9 mouse cellular contexts compared by ENCODE assay signal in the genomic region with DNA sequence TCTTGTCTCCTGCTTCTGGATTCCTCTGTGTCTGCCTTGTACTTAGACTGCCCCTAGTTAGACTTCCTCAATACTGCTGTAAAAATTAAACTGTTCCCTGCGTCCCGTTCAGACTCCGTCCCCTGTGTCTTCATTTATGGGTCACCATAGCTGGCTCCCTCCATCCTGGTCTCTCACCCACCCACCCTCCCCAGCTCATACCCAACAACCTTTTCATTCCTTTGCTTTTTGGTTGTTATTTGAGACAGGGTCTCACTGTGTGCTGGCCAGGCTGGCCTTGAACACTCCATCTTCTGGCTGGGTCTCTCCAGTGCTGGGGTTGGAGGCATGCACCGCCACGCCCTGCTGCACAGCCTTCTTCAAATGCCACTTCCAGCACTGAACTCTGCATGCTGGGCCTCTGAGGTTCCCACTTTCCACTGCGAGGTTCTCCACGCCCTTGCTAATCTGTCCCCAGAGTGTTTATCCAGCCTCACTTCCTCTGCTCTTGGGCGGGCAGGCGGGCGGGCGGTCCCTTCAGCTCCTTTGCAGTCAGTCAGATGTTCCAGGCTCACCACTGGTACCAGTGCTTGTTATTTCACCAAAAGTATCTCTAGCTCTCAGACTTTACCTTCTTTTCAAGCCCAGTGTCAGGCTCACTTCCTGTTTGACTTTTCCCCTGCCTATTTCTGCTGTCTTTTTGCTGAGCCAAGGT. TPM values are rescaled to one million over a fixed set of nuclear protein-coding genes. Genes with fewer than 3 reads are reported as not detected.
DNase-seq lines count a peak whose midpoint lies in the region; ATAC-seq and TF ChIP-seq lines count a peak whose summit lies in the region.
"Had no signal": no experiment of that assay in that cellular context is flagged by ENCODE, and none has a peak within 500 bp of the region (broad histone marks: within the 10 kb centered on the region; RNA-seq: fewer than 3 reads in every experiment).

No protein-coding gene starts in this region.

- no peak for TF ChIP-seq CTCF in lung, embryonic 14.5 days (IDR thresholded peaks at IDR 0.05; ENCODE audit: low read depth)

- no peak overlapping the region for H3K9ac ChIP-seq in heart, embryonic 13.5 days
- no peak overlapping the region for H3K9ac ChIP-seq in lung, embryonic 14.5 days
- no peak overlapping the region for H3K9ac ChIP-seq in stomach, embryonic 15.5 days
- H3K9ac ChIP-seq: neural tube, embryonic 13.5 days had no signal

- H3K27ac ChIP-seq in heart, embryonic 13.5 days (replicated peaks), result peak overlapping the region; percentile 61
- H3K27ac ChIP-seq in lung, embryonic 14.5 days (ENCODE audit: low read depth), result no peak overlapping the region
- H3K27ac ChIP-seq in stomach, embryonic 15.5 days, result peak overlapping the region; percentile 57; the same call in 1 of the 2 replicates
- H3K27ac ChIP-seq: neural tube, embryonic 13.5 days had no signal

- 54% methylated on average over 11 of the region's 11 CpGs for whole genome bisulfite sequencing in heart, embryonic 13.5 days
- 52% methylated on average over 11 of the region's 11 CpGs for WGBS in lung, embryonic 14.5 days
- 56% methylated on average over 11 of the region's 11 CpGs for WGBS in stomach, embryonic 15.5 days

- peak; percentile 23 to 43 for DNase-seq in adrenal gland, adult (ENCODE audit: inconsistent age in 2 of 2, low spot score in 1 of 2)
- no peak for DNase-seq in adrenal gland, postnatal 25 days
- DNase-seq in lung, embryonic 14.5 days, result peak; percentile 55
- DNase-seq in frontal cortex, postnatal 36 days (ENCODE audit: low spot score in 2 of 2), result no peak
- DNase-seq in left cerebral cortex, adult 9 months (ENCODE audit: low spot score in 2 of 2), result no peak
- DNase-seq in left cerebral cortex, adult 18-20 months (ENCODE audit: low spot score in 2 of 2), result no peak

- H3K9me3 ChIP-seq in heart, embryonic 13.5 days, result no peaks in the 10 kb centered on the region
- H3K9me3 ChIP-seq in lung, embryonic 14.5 days (ENCODE audit: low read depth, low read length), result no peaks in the 10 kb centered on the region
- no peaks in the 10 kb centered on the region for H3K9me3 ChIP-seq in stomach, embryonic 15.5 days
- H3K9me3 ChIP-seq: neural tube, embryonic 13.5 days had no signal

- H3K4me3 ChIP-seq in heart, embryonic 13.5 days, result no peak overlapping the region
- no peak overlapping the region for H3K4me3 ChIP-seq in lung, embryonic 14.5 days (ENCODE audit: low read depth, low read length)
- H3K4me3 ChIP-seq in stomach, embryonic 15.5 days (replicated peaks), result no peak overlapping the region
- H3K4me3 ChIP-seq: neural tube, embryonic 13.5 days had no signal

- H3K4me1 ChIP-seq in heart, embryonic 13.5 days, result peaks cover 56% of the 10 kb centered on the region
- H3K4me1 ChIP-seq in lung, embryonic 14.5 days (ENCODE audit: insufficient read depth), result peaks cover 16% of the 10 kb centered on the region; the same call in 1 of the 2 replicates
- peaks cover 36% of the 10 kb centered on the region for H3K4me1 ChIP-seq in stomach, embryonic 15.5 days

- H3K36me3 ChIP-seq in heart, embryonic 13.5 days, result no peaks in the 10 kb centered on the region
- H3K36me3 ChIP-seq in lung, embryonic 14.5 days (ENCODE audit: insufficient read depth), result no peaks in the 10 kb centered on the region
- no peaks in the 10 kb centered on the region for H3K36me3 ChIP-seq in stomach, embryonic 15.5 days
- H3K36me3 ChIP-seq: neural tube, embryonic 13.5 days had no signal

- 0 out of 2 replicates have a peak, but pooled peaks have one; percentile 20 for ATAC-seq in heart, embryonic 13.5 days (ENCODE audit: extremely low read depth, insufficient number of reproducible peaks, low FRiP score, low TSS enrichment)
- peak; percentile 21; the same call in 1 of the 2 replicates for ATAC-seq in lung, embryonic 14.5 days (ENCODE audit: insufficient read depth)
- peak; percentile 83 for ATAC-seq in stomach, embryonic 15.5 days (ENCODE audit: insufficient read depth, low FRiP score, low read depth)

- H3K27me3 ChIP-seq in heart, embryonic 13.5 days (replicated peaks), result no peaks in the 10 kb centered on the region
- H3K27me3 ChIP-seq in lung, embryonic 14.5 days (ENCODE audit: insufficient read depth, low read length), result no peaks in the 10 kb centered on the region
- H3K27me3 ChIP-seq in stomach, embryonic 15.5 days (replicated peaks), result no peaks in the 10 kb centered on the region
- H3K27me3 ChIP-seq: neural tube, embryonic 13.5 days had no signal

- H3K4me2 ChIP-seq in heart, embryonic 13.5 days, result 0 out of 2 replicates have a peak overlapping the region, but pooled peaks have one; percentile 28
- peak overlapping the region; percentile 29; the same call in 1 of the 2 replicates for H3K4me2 ChIP-seq in lung, embryonic 14.5 days
- H3K4me2 ChIP-seq in stomach, embryonic 15.5 days, result no peak overlapping the region
- H3K4me2 ChIP-seq: neural tube, embryonic 13.5 days had no signal

RNA-seq across cellular contexts. Expression of a gene that starts 18.5 kb away (rescaled TPM):
- 35.0 and 51.8 TPM in 2 replicates for total RNA-seq in adrenal gland, postnatal 25 days (2021)
- 8.5 and 10.8 TPM in 2 replicates for polyA plus RNA-seq in heart, embryonic 13.5 days (2015; fragmentation: Nextera tagmentation; extraction: Ambion mirVana)
- 18.8 and 19.0 TPM in 2 replicates for polyA plus RNA-seq in lung, embryonic 14.5 days (2014; fragmentation: Nextera tagmentation; extraction: Ambion mirVana)
- 32.1 and 36.9 TPM in 2 replicates for polyA plus RNA-seq in stomach, embryonic 15.5 days (2015; fragmentation: Nextera tagmentation; extraction: Ambion mirVana)
- 10 to 100 TPM; 53.8 to 54.3 TPM for total RNA-seq in left cerebral cortex, adult 18-20 months (2021)

RNA-seq across cellular contexts. Expression of a gene that starts 22.5 kb away (rescaled TPM):
- total RNA-seq in adrenal gland, postnatal 25 days (2021), result 119 and 125 TPM in 2 replicates
- 49.1 and 49.3 TPM in 2 replicates for polyA plus RNA-seq in heart, embryonic 13.5 days (2015; fragmentation: Nextera tagmentation; extraction: Ambion mirVana)
- 45.6 and 49.6 TPM in 2 replicates for polyA plus RNA-seq in lung, embryonic 14.5 days (2014; fragmentation: Nextera tagmentation; extraction: Ambion mirVana)
- 74.5 and 79.0 TPM in 2 replicates for polyA plus RNA-seq in stomach, embryonic 15.5 days (2015; fragmentation: Nextera tagmentation; extraction: Ambion mirVana)
- total RNA-seq in left cerebral cortex, adult 18-20 months (2021), result 100 to 1,000 TPM; 141 to 142 TPM

Comparison
In these comparisons a context has a peak if more than half of its experiments do, and no peak if none do; other contexts are left out.
1. DNase-seq: peak in adrenal gland, adult (2 of 2) and lung, embryonic 14.5 days (single experiment); none in adrenal gland, postnatal 25 days (single experiment), frontal cortex, postnatal 36 days (0 of 2), left cerebral cortex, adult 9 months (0 of 2) and left cerebral cortex, adult 18-20 months (0 of 2).
2. ATAC-seq: peak in every context shown above with its lines; median percentile 83 in stomach, embryonic 15.5 days; 21 in lung, embryonic 14.5 days; 20 in heart, embryonic 13.5 days.